Comparison of ENCODE assay signal across 18 mouse cellular contexts in the genomic region with DNA sequence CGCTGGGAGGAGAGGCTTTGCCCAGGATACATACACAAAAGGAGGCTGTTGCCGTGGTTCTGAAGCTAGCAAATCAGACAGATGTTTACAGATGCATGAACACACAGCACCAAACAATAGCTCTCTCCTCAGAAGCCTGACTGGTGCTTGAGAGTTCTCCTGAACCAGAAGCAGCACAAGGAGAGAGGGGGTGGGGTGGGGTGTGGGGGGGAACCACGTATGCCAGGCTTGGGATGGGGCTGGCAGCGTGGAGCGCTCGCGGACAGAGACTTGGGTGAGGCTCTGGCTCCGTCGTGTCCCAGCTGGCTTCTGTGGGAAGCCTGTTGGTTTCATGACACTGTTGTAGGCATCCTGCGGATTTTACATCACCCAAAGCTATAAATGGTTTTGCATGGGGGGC. TPM values are rescaled to one million over a fixed set of nuclear protein-coding genes. Genes with fewer than 3 reads are reported as not detected.
A peak's percentile ranks its signal among the peaks of the same experiment; 100 is the strongest.
DNase-seq lines count a peak whose midpoint lies in the region; ATAC-seq and TF ChIP-seq lines count a peak whose summit lies in the region.
"Had no signal": no experiment of that assay in that cellular context is flagged by ENCODE, and none has a peak within 500 bp of the region (broad histone marks: within the 10 kb centered on the region; RNA-seq: fewer than 3 reads in every experiment).

No protein-coding gene starts in this region.

- no peak for TF ChIP-seq CTCF in forebrain, postnatal 0 days (IDR thresholded peaks at IDR 0.05; ENCODE audit: low read depth)

- peaks cover 13% of the 10 kb centered on the region for H3K4me1 ChIP-seq in hindbrain, embryonic 13.5 days (replicated peaks)
- no peaks in the 10 kb centered on the region for H3K4me1 ChIP-seq in hindbrain, embryonic 11.5 days (replicated peaks; ENCODE audit: control insufficient read depth, insufficient read depth, low read length)
- peaks cover 4% of the 10 kb centered on the region; the same call in 1 of the 2 replicates for H3K4me1 ChIP-seq in forebrain, embryonic 11.5 days (replicated peaks; ENCODE audit: control insufficient read depth, insufficient read depth, low read length)
- H3K4me1 ChIP-seq in forebrain, postnatal 0 days (ENCODE audit: insufficient read depth): 0 out of 2 replicates have a peak, but pooled peaks cover 6% of the 10 kb centered on the region

- H3K9ac ChIP-seq in hindbrain, embryonic 13.5 days: no peak overlapping the region; the same call in 1 of the 2 replicates
- H3K9ac ChIP-seq in hindbrain, embryonic 11.5 days (ENCODE audit: low read depth, low read length): no peak overlapping the region
- H3K9ac ChIP-seq in forebrain, embryonic 11.5 days (ENCODE audit: low read length): no peak overlapping the region
- no peak overlapping the region for H3K9ac ChIP-seq in forebrain, postnatal 0 days
- H3K9ac ChIP-seq: intestine, embryonic 15.5 days; liver, embryonic 14.5 days had no signal

- H3K9me3 ChIP-seq in hindbrain, embryonic 13.5 days: no peaks in the 10 kb centered on the region
- H3K9me3 ChIP-seq in hindbrain, embryonic 11.5 days (ENCODE audit: control insufficient read depth, low read length): no peaks in the 10 kb centered on the region
- no peaks in the 10 kb centered on the region for H3K9me3 ChIP-seq in forebrain, embryonic 11.5 days (ENCODE audit: control insufficient read depth, low read length)
- H3K9me3 ChIP-seq in forebrain, postnatal 0 days (ENCODE audit: low read length): no peaks in the 10 kb centered on the region
- H3K9me3 ChIP-seq: intestine, embryonic 15.5 days had no signal

- 0 out of 2 replicates have a peak, but pooled peaks have one; percentile 46 for ATAC-seq in hindbrain, embryonic 13.5 days (ENCODE audit: low FRiP score)
- ATAC-seq in hindbrain, embryonic 11.5 days (ENCODE audit: low FRiP score): no peak
- peak; percentile 49; the same call in 1 of the 2 replicates for ATAC-seq in forebrain, embryonic 11.5 days (replicated peaks; ENCODE audit: low FRiP score)
- peak; percentile 63; the same call in 1 of the 2 replicates for ATAC-seq in forebrain, postnatal 0 days
- ATAC-seq in inflammation-experienced regulatory T-cells, adult 6 months: no peak
- ATAC-seq: intestine, embryonic 15.5 days had no signal

- H3K27me3 ChIP-seq in hindbrain, embryonic 13.5 days: no peaks in the 10 kb centered on the region
- H3K27me3 ChIP-seq in hindbrain, embryonic 11.5 days (ENCODE audit: control insufficient read depth, insufficient read depth, low read length): no peaks in the 10 kb centered on the region
- H3K27me3 ChIP-seq in forebrain, embryonic 11.5 days (ENCODE audit: control insufficient read depth, insufficient read depth, low read length): no peaks in the 10 kb centered on the region
- no peaks in the 10 kb centered on the region for H3K27me3 ChIP-seq in forebrain, postnatal 0 days (ENCODE audit: insufficient read depth, low read length)
- H3K27me3 ChIP-seq: intestine, embryonic 15.5 days had no signal

- no peaks in the 10 kb centered on the region for H3K36me3 ChIP-seq in hindbrain, embryonic 13.5 days
- H3K36me3 ChIP-seq in hindbrain, embryonic 11.5 days (ENCODE audit: control insufficient read depth, insufficient read depth, low read length): no peaks in the 10 kb centered on the region
- no peaks in the 10 kb centered on the region for H3K36me3 ChIP-seq in forebrain, embryonic 11.5 days (ENCODE audit: control insufficient read depth, insufficient read depth, low read length)
- no peaks in the 10 kb centered on the region for H3K36me3 ChIP-seq in forebrain, postnatal 0 days (ENCODE audit: insufficient read depth)
- H3K36me3 ChIP-seq: intestine, embryonic 15.5 days had no signal

- H3K4me2 ChIP-seq in hindbrain, embryonic 13.5 days: no peak overlapping the region
- H3K4me2 ChIP-seq in hindbrain, embryonic 11.5 days (replicated peaks; ENCODE audit: low read depth, low read length): no peak overlapping the region
- no peak overlapping the region for H3K4me2 ChIP-seq in forebrain, embryonic 11.5 days (ENCODE audit: low read depth, low read length, severe bottlenecking)
- no peak overlapping the region for H3K4me2 ChIP-seq in forebrain, postnatal 0 days (ENCODE audit: low read depth)
- H3K4me2 ChIP-seq: intestine, embryonic 15.5 days; midbrain, embryonic 11.5 days had no signal

- H3K27ac ChIP-seq in hindbrain, embryonic 13.5 days: no peak overlapping the region
- H3K27ac ChIP-seq in hindbrain, embryonic 11.5 days (ENCODE audit: low read depth, low read length): no peak overlapping the region
- no peak overlapping the region for H3K27ac ChIP-seq in forebrain, embryonic 11.5 days (ENCODE audit: low read depth, low read length)
- 0 out of 2 replicates have a peak overlapping the region, but pooled peaks have one; percentile 23 for H3K27ac ChIP-seq in forebrain, postnatal 0 days (ENCODE audit: low read depth, low read length)
- H3K27ac ChIP-seq: intestine, embryonic 15.5 days; liver, embryonic 14.5 days; macrophage had no signal

- no peak for DNase-seq in hindbrain, embryonic 11.5 days (ENCODE audit: low spot score)
- no peak for DNase-seq in forebrain, embryonic 11.5 days (ENCODE audit: low spot score)
- peak; percentile 30 for DNase-seq in forebrain, postnatal 0 days
- peak; percentile 32 for DNase-seq in retina, embryonic 14.5 days (ENCODE audit: low spot score)
- no peak for DNase-seq in spleen, postnatal 14 days (ENCODE audit: low spot score in 2 of 2)
- DNase-seq: adrenal gland, postnatal 36 days; cerebellum, adult 18-20 months; gastrocnemius, postnatal 25 days; kidney, postnatal 4 days; layer of hippocampus, adult 9-11 months; right cerebral cortex, postnatal 4 days; thymus, postnatal 36 days had no signal

- WGBS in hindbrain, embryonic 13.5 days: 47% methylated on average over 10 of the region's 10 CpGs
- 61% methylated on average over 10 of the region's 10 CpGs for WGBS in hindbrain, embryonic 11.5 days
- 41% methylated on average over 10 of the region's 10 CpGs for WGBS in forebrain, embryonic 11.5 days
- WGBS in forebrain, postnatal 0 days: 26% methylated on average over 10 of the region's 10 CpGs

- no peak overlapping the region for H3K4me3 ChIP-seq in hindbrain, embryonic 13.5 days
- no peak overlapping the region for H3K4me3 ChIP-seq in hindbrain, embryonic 11.5 days (ENCODE audit: low read depth, low read length)
- H3K4me3 ChIP-seq in forebrain, embryonic 11.5 days (ENCODE audit: low read depth, low read length): no peak overlapping the region
- H3K4me3 ChIP-seq in forebrain, postnatal 0 days (ENCODE audit: low read depth, low read length): no peak overlapping the region
- H3K4me3 ChIP-seq: intestine, embryonic 15.5 days had no signal

RNA-seq across cellular contexts. Expression of gene Acbd6, which starts 55.1 kb away (rescaled TPM):
- polyA plus RNA-seq in hindbrain, embryonic 13.5 days (2015; fragmentation: Nextera tagmentation; extraction: Ambion mirVana): 81.2 and 83.0 TPM in 2 replicates
- polyA plus RNA-seq in hindbrain, embryonic 11.5 days (2014; fragmentation: Nextera tagmentation; extraction: Ambion mirVana): 70.9 and 79.9 TPM in 2 replicates
- polyA plus RNA-seq in forebrain, embryonic 11.5 days (2014; fragmentation: Nextera tagmentation; extraction: Ambion mirVana): 80.5 and 87.8 TPM in 2 replicates
- total RNA-seq in forebrain, postnatal 0 days (2014; rRNA removed): 98.9 and 114 TPM in 2 replicates
- 143 and 152 TPM in 2 replicates for polyA plus RNA-seq in forebrain, postnatal 0 days (2015; fragmentation: Nextera tagmentation; extraction: Ambion mirVana)
- polyA plus RNA-seq in inflammation-experienced regulatory T-cells, adult 6 months (2017; shearing (Covaris generic)): 10 to 100 TPM in 1 of 3 experiments, 1 to 10 TPM in 2; 6.8 to 10.4 (median 8.6) TPM

Comparison
In these comparisons a context has a peak if more than half of its experiments do, and no peak if none do; other contexts are left out.
1. ATAC-seq: peak in hindbrain, embryonic 13.5 days (single experiment), forebrain, embryonic 11.5 days (single experiment) and forebrain, postnatal 0 days (single experiment); none in hindbrain, embryonic 11.5 days (single experiment) and inflammation-experienced regulatory T-cells, adult 6 months (single experiment).
2. DNase-seq: peak in forebrain, postnatal 0 days (single experiment) and retina, embryonic 14.5 days (single experiment); none in hindbrain, embryonic 11.5 days (single experiment), forebrain, embryonic 11.5 days (single experiment) and spleen, postnatal 14 days (0 of 2).